In genomic region chr11:3408997-3409732, GRCm38 (mm10) we compare ENCODE assay signal across 7 mouse cellular contexts. TPM values are rescaled to one million over a fixed set of nuclear protein-coding genes. Genes with fewer than 3 reads are reported as not detected.
DNase-seq lines count a peak whose midpoint lies in the region; ATAC-seq lines count a peak whose summit lies in the region.

TSS of gene Limk2 (minus strand) at chr11:3409189.

- peak within 1 kb of the TSS; percentile 60 for H3K4me2 ChIP-seq in intestine, embryonic 16.5 days (ENCODE audit: low read depth, low read length)
- peak within 1 kb of the TSS; percentile 84 for H3K4me2 ChIP-seq in midbrain, embryonic 11.5 days

- no peaks in the 10 kb centered on the region for H3K27me3 ChIP-seq in intestine, embryonic 16.5 days (replicated peaks; ENCODE audit: control insufficient read depth, insufficient read depth, low read length)
- H3K27me3 ChIP-seq in midbrain, embryonic 11.5 days (ENCODE audit: control insufficient read depth, insufficient read depth, low read length): no peaks in the 10 kb centered on the region

- peak within 1 kb of the TSS; percentile 79 for H3K9ac ChIP-seq in intestine, embryonic 16.5 days (ENCODE audit: low read depth, low read length)
- H3K9ac ChIP-seq in midbrain, embryonic 11.5 days (ENCODE audit: low read length): peak within 1 kb of the TSS; percentile 83

- peak; percentile 95 for DNase-seq in adrenal gland, adult 2 months
- DNase-seq in embryo, embryonic 11.5 days (ENCODE audit: low read depth, low spot score): peak; percentile 85
- DNase-seq in gastrocnemius, postnatal 4 days (ENCODE audit: low spot score in 2 of 2): peak; percentile 89 to 93
- DNase-seq in left cerebral cortex, postnatal 36 days (ENCODE audit: low spot score in 2 of 2): peak; percentile 84 to 86
- DNase-seq in midbrain, embryonic 11.5 days (ENCODE audit: low spot score, missing footprints): peak; percentile 98
- DNase-seq in skeletal muscle tissue, adult 2 months (ENCODE audit: low read depth, low spot score): peak; percentile 83

- 3% methylated on average over 45 of the region's 45 CpGs for WGBS in intestine, embryonic 16.5 days
- 3% methylated on average over 44 of the region's 45 CpGs for WGBS in midbrain, embryonic 11.5 days

- peak; percentile 97 for ATAC-seq in intestine, embryonic 16.5 days
- ATAC-seq in midbrain, embryonic 11.5 days (ENCODE audit: low FRiP score): peak; percentile 94

- intact Hi-C loops in left cerebral cortex, postnatal 36 days (cut with DNase I): loop anchor here (1.0 to 5.0 kb wide), 3 partner anchors 22 to 62 kb away; no protein-coding TSS in a partner anchor

- H3K27ac ChIP-seq in intestine, embryonic 16.5 days (ENCODE audit: low read length): peak within 1 kb of the TSS; percentile 69
- no peak within 1 kb of the TSS; the same call in 1 of the 2 replicates for H3K27ac ChIP-seq in midbrain, embryonic 11.5 days (ENCODE audit: low read depth, low read length)

- H3K4me3 ChIP-seq in intestine, embryonic 16.5 days (ENCODE audit: low read length): peak within 1 kb of the TSS; percentile 83
- peak within 1 kb of the TSS; percentile 77 for H3K4me3 ChIP-seq in midbrain, embryonic 11.5 days (ENCODE audit: low read depth, low read length)

- H3K36me3 ChIP-seq in intestine, embryonic 16.5 days (ENCODE audit: control insufficient read depth, insufficient read depth, low read length): 0 out of 2 replicates have a peak, but pooled peaks cover 4% of the 10 kb centered on the region
- no peaks in the 10 kb centered on the region for H3K36me3 ChIP-seq in midbrain, embryonic 11.5 days (ENCODE audit: control insufficient read depth, insufficient read depth, low read length)

- H3K4me1 ChIP-seq in intestine, embryonic 16.5 days (ENCODE audit: control insufficient read depth, insufficient read depth, low read length): peaks cover 9% of the 10 kb centered on the region
- peaks cover 3% of the 10 kb centered on the region; the same call in 1 of the 2 replicates for H3K4me1 ChIP-seq in midbrain, embryonic 11.5 days (ENCODE audit: control insufficient read depth, insufficient read depth, low read length)

- H3K9me3 ChIP-seq in intestine, embryonic 16.5 days (ENCODE audit: control insufficient read depth, low read length): no peaks in the 10 kb centered on the region
- H3K9me3 ChIP-seq in midbrain, embryonic 11.5 days (ENCODE audit: control insufficient read depth, low read length): no peaks in the 10 kb centered on the region

RNA-seq across cellular contexts. Expression of gene Limk2, which starts in this region (rescaled TPM):
- 10 to 100 TPM; 21.3 to 21.7 TPM for total RNA-seq in adrenal gland, adult 2 months (2021)
- 30.2 and 40.2 TPM in 2 replicates for polyA plus RNA-seq in adrenal gland, adult 2 months (2012; rRNA removed)
- total RNA-seq in gastrocnemius, postnatal 4 days (2021): 10 to 100 TPM; 23.6 to 28.2 TPM
- polyA plus RNA-seq in intestine, embryonic 16.5 days (2015; fragmentation: Nextera tagmentation; extraction: Ambion mirVana): 81.3 and 90.6 TPM in 2 replicates
- total RNA-seq in left cerebral cortex, postnatal 36 days (2021): 100 to 1,000 TPM in 1 of 2 experiments, 10 to 100 TPM in 1; 82.9 to 103 TPM
- polyA plus RNA-seq in midbrain, embryonic 11.5 days (2014; fragmentation: Nextera tagmentation; extraction: Ambion mirVana): 62.6 and 63.4 TPM in 2 replicates
